Mouse (Mus musculus) stomach, postnatal 0 days (tissue): ENCODE measurements around the gene Frs3.

Experiments used
- CTCF ChIP-seq: IDR thresholded peaks from 2 replicates; pipeline ENCODE4 v1.5.1; 2016; ENCODE audit warnings: antibody characterized with exemption, low read depth, mild to moderate bottlenecking, moderate library complexity
- EP300 ChIP-seq: optimal IDR thresholded peaks from 2 replicates; pipeline ENCODE3; 2016; ENCODE audit warnings: antibody characterized with exemption

DNA sequence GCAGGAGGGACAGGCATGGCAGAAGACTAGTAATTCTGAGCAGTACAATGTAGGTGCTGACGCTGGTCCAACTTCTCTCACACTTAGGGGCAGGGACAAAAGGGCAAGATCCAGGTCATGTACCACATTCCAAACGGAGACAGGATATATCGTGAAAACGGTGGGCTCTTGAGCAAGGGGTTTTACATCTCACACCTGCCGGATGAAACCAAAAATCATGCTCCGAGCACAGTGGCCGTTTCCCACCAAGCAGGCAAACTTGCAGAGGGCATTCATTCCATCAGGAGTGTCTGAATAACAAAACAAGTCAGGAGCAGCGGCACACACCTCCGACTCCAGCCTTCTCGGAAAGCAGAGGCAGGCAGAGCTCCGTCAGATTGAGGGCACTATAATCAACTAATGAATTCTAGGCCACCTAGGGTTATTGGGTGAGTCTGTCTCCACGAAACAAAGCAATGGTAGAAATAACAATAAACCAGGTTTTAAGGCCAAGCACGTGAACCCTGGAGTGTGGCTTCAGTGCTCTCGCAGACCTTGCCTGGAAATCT, 46.8 kb downstream of the Frs3 start:
- TF ChIP-seq CTCF (no peak), EP300 (no peak)
